Mouse (Mus musculus) neural tube, embryonic 12.5 days (tissue): ENCODE measurements around the gene Arid5b. TPM values are rescaled to one million over a fixed set of nuclear protein-coding genes. Genes with fewer than 3 reads are reported as not detected.

ENCODE experiments used
- ATAC-seq: fragments of 200-750 bp; cut with Nextera tagmentation; 2 replicates; pipeline ENCODE4 v1.8.0; 2017; ENCODE audit warnings: low read depth, mild to moderate bottlenecking, moderate TSS enrichment, moderate library complexity; ENCODE audit not compliant: low FRiP score
- H3K27ac ChIP-seq: fragments of 300-500 bp; sonication (generic); 2 replicates; pipeline ENCODE4 v1.5.1; 2016
- H3K27me3 ChIP-seq: fragments of 300-500 bp; sonication (generic); replicated peaks from 2 replicates; pipeline ENCODE4 v1.6.1; 2016; ENCODE audit warnings: mild to moderate bottlenecking
- H3K36me3 ChIP-seq: fragments of 300-500 bp; sonication (generic); 2 replicates; pipeline ENCODE4 v1.6.1; 2016; ENCODE audit warnings: mild to moderate bottlenecking
- H3K4me1 ChIP-seq: fragments of 300-500 bp; sonication (generic); 2 replicates; pipeline ENCODE4 v1.6.1; 2016
- H3K4me2 ChIP-seq: fragments of 300-500 bp; sonication (generic); replicated peaks from 2 replicates; pipeline ENCODE4 v1.6.1; 2016; ENCODE audit warnings: mild to moderate bottlenecking
- H3K4me3 ChIP-seq: fragments of 300-500 bp; sonication (generic); 2 replicates; pipeline ENCODE4 v1.5.1; 2016
- H3K9ac ChIP-seq: fragments of 300-500 bp; sonication (generic); 2 replicates; pipeline ENCODE4 v1.6.1; 2016; ENCODE audit warnings: mild to moderate bottlenecking
- H3K9me3 ChIP-seq: fragments of 300-500 bp; sonication (generic); 2 replicates; pipeline ENCODE4 v1.6.1; 2016; ENCODE audit warnings: mild to moderate bottlenecking
- WGBS: fragments of 180-500 bp; shearing (Covaris S2); methylation state at CpG from one replicate; pipeline ENCODE4 v1.1.7; 2016; 5-methylcytosine and 5-hydroxymethylcytosine counted together
- polyA plus RNA-seq: library from polyadenylated mRNA; unstranded; fragments of >200 nt; fragmentation: Nextera tagmentation; extraction: Ambion mirVana; gene quantifications from 2 replicates; pipeline ENCODE4 v1.2.1, GENCODE M21; 2016

Gene Arid5b
- polyA plus RNA-seq, 1 experiment from 2014 or later, result 18.3 TPM

DNA sequence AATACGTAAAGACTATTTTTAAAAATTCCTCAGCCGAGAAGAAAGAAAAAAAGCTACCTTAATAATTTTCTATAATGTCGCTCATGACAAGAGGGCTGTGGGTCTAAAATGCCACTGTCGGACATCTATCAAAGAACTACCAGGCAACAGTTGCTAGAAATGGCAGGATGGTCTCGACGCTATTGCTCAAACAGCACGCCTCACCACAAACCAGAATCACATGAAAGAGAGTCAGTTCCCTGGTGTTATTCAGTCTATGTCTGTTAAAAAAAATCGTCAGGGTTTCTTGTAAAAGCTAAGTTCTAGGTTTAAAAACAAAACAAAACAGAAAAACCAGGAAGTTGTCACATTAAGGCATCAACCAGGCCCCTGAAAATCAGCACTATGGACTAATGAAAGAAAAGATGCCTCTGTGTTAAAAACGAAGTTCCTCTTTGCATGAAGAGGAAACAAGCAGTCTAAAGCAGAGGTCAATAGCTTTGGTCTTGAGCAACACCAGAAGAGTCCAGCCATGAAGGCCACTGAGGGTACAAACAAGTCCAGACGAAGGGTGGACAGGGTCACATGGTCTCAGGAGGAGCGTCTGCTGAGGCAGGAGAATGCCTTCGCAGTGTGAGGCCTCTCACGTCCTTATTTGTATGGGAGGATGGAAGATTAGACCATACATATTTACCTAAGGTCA lies 37.6 kb downstream of the Arid5b start:
- no peak overlapping the region for H3K27ac ChIP-seq
- H3K36me3 ChIP-seq, result peaks cover 12% of the 10 kb centered on the region; the same call in 1 of the 2 replicates
- no peak overlapping the region for H3K4me3 ChIP-seq
- WGBS, result 89% methylated on average over 13 of the region's 13 CpGs
- H3K9ac ChIP-seq, result no peak overlapping the region
- ATAC-seq, result no peak
- H3K9me3 ChIP-seq, result no peaks in the 10 kb centered on the region
- H3K27me3 ChIP-seq, result no peaks in the 10 kb centered on the region
- H3K4me1 ChIP-seq, result no peaks in the 10 kb centered on the region; the same call in 1 of the 2 replicates
- H3K4me2 ChIP-seq, result no peak overlapping the region

DNA sequence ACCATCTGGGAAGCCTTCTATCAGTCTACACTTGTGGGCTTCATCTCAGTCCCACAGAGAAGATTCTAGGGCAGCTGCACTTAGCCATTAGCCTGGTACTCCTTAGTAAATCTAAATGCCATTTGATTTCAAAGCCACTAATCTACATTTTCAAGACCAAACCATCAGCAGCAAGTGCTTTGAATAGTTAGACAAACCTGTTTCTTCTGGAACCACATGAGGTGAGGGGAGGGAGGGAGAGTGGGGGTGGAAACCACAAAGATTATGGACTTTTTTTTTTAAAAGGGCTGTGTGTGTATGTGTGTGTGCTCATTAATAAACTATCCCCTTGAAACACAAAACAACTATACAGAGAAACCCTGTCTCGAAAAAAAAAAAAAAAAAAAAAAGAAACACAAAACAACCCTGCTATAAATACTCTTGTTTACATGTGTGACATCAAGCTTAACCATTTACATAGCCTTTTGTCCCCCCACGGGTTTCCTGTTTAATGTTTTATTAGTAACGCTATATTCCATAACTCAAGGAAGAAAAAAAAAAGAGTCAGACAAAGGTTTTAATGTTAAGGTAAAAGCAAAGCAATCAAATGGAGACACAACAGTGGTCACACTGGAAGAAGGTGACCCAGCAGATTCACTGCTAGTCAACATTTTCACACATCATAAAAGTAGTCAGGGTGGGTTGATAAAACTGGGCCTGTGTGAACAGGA lies 38.3 kb downstream of the Arid5b start:
- no peaks in the 10 kb centered on the region for H3K27me3 ChIP-seq
- H3K36me3 ChIP-seq, result peaks cover 12% of the 10 kb centered on the region; the same call in 1 of the 2 replicates
- ATAC-seq, result no peak
- H3K9ac ChIP-seq, result no peak overlapping the region
- H3K4me1 ChIP-seq, result no peaks in the 10 kb centered on the region; the same call in 1 of the 2 replicates
- no peak overlapping the region for H3K4me3 ChIP-seq
- H3K4me2 ChIP-seq, result no peak overlapping the region
- H3K27ac ChIP-seq, result no peak overlapping the region
- WGBS, result 78% methylated on average over 3 of the region's 3 CpGs
- H3K9me3 ChIP-seq, result no peaks in the 10 kb centered on the region

DNA sequence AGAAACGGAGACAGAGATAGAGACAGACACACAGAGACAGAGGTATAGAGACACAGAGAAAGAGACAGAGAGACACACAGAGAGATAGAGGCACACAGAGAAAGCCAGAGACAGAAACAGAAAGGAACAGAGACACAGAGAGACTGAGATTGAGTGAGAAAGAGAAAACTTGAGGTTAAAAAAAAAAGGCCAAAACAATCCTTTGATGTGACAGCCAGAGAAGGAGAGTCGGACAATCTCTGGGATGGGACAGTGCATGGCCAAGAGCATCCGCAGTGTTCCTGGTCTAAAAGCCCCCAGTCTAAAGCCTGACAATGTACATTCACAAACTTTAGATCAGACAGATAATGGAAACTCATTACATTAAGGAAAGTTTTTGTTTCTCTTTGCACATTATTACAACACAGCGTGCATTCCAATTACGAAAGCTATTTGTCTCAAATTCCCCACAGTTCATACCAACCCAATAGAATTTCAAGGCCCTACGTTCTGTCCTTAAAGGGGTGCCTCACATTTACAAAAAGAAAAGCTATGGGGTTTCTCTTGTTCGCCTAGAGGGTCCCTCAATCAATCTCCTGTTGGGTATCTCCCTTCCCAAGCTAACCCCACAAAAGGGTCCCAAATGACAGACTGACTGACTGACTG lies 39.0 kb downstream of the Arid5b start:
- H3K9me3 ChIP-seq, result no peaks in the 10 kb centered on the region
- no peak for ATAC-seq
- 75% methylated on average over 7 of the region's 7 CpGs for WGBS
- peaks cover 12% of the 10 kb centered on the region; the same call in 1 of the 2 replicates for H3K36me3 ChIP-seq
- H3K4me1 ChIP-seq, result no peaks in the 10 kb centered on the region; the same call in 1 of the 2 replicates
- no peak overlapping the region for H3K4me2 ChIP-seq
- no peak overlapping the region for H3K4me3 ChIP-seq
- no peaks in the 10 kb centered on the region for H3K27me3 ChIP-seq
- H3K27ac ChIP-seq, result no peak overlapping the region
- no peak overlapping the region for H3K9ac ChIP-seq

DNA sequence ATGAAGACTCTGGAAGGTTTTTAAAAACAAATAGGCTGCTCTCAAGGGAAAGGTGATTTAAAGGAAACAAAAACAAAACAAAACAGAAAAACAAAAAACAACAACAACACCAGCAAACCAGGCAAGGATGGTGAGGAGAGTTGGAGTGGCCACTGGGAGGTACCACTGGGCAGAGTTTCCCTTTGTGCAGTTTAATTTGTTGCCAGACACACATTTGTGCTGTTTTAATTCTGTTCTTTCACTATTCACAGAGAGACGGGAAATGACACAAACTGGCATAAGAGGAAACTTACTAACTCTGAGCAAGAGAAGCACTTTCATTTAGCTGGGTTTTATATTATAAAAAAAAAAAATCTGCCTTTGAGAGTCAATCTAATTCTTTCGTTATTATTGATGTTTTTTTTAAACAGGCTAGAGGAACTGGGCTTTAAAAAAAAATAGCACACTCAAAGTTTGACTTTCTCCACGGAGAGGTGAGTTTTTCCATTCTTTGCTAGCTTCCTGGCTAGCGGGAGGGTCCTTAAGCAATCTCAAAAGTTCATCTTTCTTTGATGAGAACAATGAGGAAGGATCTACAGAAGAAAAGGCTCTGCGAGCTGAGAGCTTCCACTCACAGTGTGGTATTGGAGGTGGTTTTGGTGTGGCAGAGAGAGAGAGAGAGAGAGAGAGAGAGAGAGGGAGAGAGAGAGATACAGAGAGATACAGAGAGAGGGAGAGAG lies 39.7 kb downstream of the Arid5b start:
- Histone ChIP-seq H3K27me3 (no peaks in the 10 kb centered on the region), H3K4me2 (no peak overlapping the region), H3K27ac (no peak overlapping the region), H3K9ac (no peak overlapping the region), H3K36me3 (peaks cover 12% of the 10 kb centered on the region; the same call in 1 of the 2 replicates), H3K9me3 (no peaks in the 10 kb centered on the region), H3K4me3 (no peak overlapping the region), H3K4me1 (no peaks in the 10 kb centered on the region; the same call in 1 of the 2 replicates)
- ATAC-seq, result no peak
- 48% methylated on average over 5 of the region's 5 CpGs for WGBS

DNA sequence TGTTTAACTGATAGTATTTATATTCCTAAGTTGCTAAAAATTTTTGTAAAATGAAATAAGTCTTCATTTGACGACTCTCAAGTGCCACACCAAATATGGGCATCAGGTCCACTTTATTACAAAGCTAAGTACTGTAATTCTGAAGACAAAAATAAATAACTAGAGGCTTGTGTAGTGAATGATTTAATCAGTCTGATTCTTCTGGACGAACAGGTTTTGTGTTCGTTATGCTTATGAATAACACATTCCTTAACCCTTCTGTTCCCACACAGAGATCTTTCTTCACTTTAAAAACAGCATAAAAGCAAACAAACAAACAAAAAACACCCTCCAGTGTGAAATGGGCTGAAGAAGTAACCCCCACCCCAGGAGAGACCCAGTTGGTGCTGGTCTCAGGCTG lies 40.4 kb downstream of the Arid5b start:
- H3K4me1 ChIP-seq, result no peaks in the 10 kb centered on the region; the same call in 1 of the 2 replicates
- peaks cover 15% of the 10 kb centered on the region; the same call in 1 of the 2 replicates for H3K36me3 ChIP-seq
- WGBS, result 66% methylated on average over 3 of the region's 3 CpGs
- no peaks in the 10 kb centered on the region for H3K9me3 ChIP-seq
- no peak for ATAC-seq
- H3K9ac ChIP-seq, result no peak overlapping the region
- H3K27ac ChIP-seq, result no peak overlapping the region
- no peaks in the 10 kb centered on the region for H3K27me3 ChIP-seq
- H3K4me2 ChIP-seq, result no peak overlapping the region
- no peak overlapping the region for H3K4me3 ChIP-seq

DNA sequence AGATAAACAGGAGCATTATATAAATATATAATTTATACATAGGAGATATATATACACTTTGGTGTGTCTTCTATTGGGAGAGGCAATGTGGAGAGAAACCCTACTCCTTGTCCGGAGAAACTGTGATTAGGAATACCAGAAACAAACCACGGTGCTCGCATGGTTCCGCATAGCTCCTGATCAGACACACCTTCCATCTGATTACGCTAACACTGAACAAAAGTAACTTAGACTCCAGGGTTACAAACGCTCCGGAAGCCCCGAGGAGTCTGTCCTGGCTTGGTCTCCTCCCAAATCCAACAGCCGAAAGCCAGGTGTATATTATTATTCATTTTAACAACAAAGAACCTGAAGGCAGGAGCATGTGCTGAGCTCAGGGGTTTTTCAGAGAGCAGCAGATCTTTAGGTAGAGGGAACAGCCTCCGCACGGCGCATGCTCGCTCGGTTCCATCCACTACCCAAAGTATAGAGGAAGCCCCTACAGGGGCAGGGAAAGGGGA lies 41.5 kb downstream of the Arid5b start:
- no peaks in the 10 kb centered on the region; the same call in 1 of the 2 replicates for H3K4me1 ChIP-seq
- no peak overlapping the region for H3K27ac ChIP-seq
- 91% methylated on average over 14 of the region's 14 CpGs for WGBS
- peaks cover 8% of the 10 kb centered on the region; the same call in 1 of the 2 replicates for H3K36me3 ChIP-seq
- no peaks in the 10 kb centered on the region for H3K27me3 ChIP-seq
- ATAC-seq, result no peak
- no peak overlapping the region for H3K9ac ChIP-seq
- no peaks in the 10 kb centered on the region for H3K9me3 ChIP-seq
- no peak overlapping the region for H3K4me3 ChIP-seq
- H3K4me2 ChIP-seq, result no peak overlapping the region

DNA sequence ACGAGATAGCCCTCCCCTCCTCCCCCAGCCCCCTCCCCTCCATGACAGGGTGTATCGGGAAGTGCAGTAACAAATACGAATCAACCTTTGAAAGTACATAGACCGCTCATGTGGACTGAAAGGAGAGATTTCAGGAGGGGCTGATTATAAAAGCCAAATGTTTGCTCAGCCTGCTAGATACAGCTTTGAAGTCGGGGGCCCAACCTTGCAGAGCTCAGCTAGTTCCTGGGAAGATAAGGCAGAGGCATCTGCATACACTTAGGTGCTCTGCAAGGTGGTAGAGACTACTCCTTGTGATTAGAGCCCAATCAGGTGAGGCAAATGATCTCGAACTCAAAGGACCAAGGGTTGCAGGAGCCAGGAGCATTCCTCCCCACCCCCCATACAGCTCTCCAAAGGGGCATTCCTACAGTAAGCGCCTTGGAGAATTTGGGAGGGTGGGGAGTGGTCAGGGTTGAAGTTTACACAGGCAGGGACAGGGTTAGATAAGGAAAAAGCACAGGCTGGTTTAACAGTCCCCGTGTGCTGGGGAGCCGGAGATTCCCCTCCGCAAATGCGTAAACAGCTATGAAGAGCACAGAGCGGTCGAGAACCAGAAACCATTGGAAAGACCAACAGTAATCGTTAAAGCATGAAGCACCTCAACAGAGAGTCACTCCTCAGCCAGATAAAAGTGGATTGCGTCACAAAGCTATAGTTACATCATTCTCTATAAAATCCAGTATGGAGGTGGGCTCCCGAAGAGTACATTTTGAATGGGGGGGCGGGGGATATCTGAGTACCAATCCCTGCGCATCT lies 47.0 kb downstream of the Arid5b start:
- Histone ChIP-seq H3K9ac (no peak overlapping the region), H3K4me3 (no peak overlapping the region), H3K27ac (no peak overlapping the region), H3K27me3 (no peaks in the 10 kb centered on the region), H3K4me2 (no peak overlapping the region), H3K36me3 (0 out of 2 replicates have a peak, but pooled peaks cover 4% of the 10 kb centered on the region), H3K9me3 (no peaks in the 10 kb centered on the region), H3K4me1 (no peaks in the 10 kb centered on the region)
- WGBS, result 62% methylated on average over 18 of the region's 18 CpGs
- ATAC-seq, result no peak

DNA sequence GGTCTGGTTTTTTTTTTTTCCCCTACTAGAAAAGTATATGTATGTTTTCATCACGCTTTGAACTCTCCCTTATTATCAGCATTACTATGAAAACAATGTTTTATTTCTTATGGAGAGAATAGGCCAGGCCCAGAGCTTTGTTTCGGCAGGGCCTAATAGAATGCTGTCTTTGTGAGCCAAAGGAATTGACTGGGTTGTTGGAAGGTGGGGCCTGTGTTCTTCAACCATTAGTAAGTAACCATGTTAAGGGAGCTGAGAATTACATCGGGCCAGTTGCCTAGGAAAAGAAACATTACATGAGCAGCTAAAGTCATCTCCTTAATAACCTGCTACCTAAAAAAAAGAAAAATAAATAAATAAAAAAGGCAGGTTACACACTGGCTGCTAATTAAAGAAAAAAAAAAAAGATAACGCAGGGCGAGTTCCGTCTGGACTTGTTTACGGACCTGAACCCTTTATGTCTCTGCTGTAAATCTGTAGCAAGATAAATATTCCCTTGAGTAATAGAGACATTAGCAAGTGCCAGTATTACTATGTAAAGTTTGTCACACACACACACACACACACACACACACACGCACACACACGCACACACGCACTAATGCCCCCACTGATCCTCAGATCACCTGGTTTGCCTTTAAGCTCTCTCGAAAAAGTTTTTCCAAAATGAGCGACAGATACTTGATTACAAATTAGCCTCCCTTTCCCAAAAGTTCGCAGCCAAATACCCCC lies 47.7 kb downstream of the Arid5b start:
- no peak overlapping the region for H3K9ac ChIP-seq
- no peak overlapping the region for H3K4me2 ChIP-seq
- H3K27ac ChIP-seq, result no peak overlapping the region
- H3K27me3 ChIP-seq, result no peaks in the 10 kb centered on the region
- no peaks in the 10 kb centered on the region for H3K4me1 ChIP-seq
- H3K36me3 ChIP-seq, result 0 out of 2 replicates have a peak, but pooled peaks cover 4% of the 10 kb centered on the region
- WGBS, result 66% methylated on average over 13 of the region's 13 CpGs
- H3K9me3 ChIP-seq, result no peaks in the 10 kb centered on the region
- ATAC-seq, result no peak
- H3K4me3 ChIP-seq, result no peak overlapping the region

DNA sequence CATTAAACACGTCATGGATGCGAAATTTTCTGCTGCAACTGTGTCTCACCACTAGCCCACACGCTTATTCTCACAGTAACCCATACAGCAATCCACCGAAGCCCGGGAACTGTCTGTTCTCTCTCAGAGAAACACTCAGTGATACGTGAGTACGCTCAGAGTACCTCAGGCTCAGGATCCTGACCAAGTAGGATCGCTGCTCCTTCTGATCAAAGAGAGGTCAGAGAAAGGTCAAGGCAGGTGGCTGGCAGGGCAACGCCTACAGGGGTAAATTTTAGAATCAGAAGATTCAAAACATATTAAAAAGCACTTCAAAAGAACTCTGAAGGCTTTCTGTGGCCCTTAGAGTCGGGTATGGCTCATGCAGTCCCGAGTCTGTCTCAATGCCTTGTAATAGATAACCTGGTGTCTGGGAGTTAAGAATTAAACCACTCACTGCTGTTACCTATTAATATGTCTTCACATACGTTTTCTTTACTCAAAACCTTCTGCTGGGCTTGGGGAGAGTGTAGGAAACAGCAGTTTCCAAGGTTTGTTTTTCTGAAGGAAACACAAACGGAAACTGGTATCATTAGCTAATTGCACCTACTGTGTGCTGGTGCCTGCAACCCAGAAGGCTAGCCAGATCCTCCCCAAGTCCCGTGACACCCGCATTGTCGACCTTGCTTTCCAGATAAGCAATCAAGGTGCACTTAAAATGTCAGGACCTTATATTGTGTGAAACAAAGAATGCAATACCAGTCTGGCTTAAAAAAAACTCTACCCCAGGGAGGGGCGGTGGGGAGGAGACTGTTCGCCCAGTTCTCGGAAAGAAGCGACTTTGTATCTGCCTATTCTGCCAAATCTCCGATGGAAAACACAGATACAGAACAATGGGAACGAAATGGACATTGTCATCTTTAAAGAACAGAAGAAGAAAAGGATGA lies 48.6 kb downstream of the Arid5b start:
- Histone ChIP-seq H3K4me3 (no peak overlapping the region), H3K27me3 (no peaks in the 10 kb centered on the region), H3K9me3 (no peaks in the 10 kb centered on the region), H3K27ac (no peak overlapping the region), H3K4me2 (no peak overlapping the region), H3K36me3 (0 out of 2 replicates have a peak, but pooled peaks cover 4% of the 10 kb centered on the region), H3K4me1 (no peaks in the 10 kb centered on the region), H3K9ac (no peak overlapping the region)
- ATAC-seq, result no peak
- WGBS, result 62% methylated on average over 22 of the region's 22 CpGs

DNA sequence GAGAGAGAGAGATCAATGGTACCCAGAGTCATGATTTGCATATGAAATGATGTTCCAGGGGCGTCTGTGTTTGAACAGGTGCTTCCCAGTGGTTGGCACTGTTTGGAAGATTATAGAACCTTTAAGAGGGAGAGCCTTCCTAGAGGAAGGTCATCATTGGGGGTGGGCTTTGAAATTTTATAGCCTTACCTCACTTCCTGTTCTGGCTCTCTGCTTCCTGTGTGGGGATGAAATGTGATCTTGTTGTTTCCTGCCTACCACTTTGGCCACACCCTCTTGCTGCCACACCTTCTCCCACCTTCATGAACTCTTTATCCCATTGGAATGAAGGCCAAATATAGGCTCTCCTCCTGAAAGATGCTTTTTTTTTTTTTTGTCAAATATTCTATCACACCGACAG lies 55.9 kb downstream of the Arid5b start:
- WGBS, result 80% methylated on average over 2 of the region's 2 CpGs
- H3K4me3 ChIP-seq, result no peak overlapping the region
- no peaks in the 10 kb centered on the region for H3K4me1 ChIP-seq
- H3K9me3 ChIP-seq, result no peaks in the 10 kb centered on the region
- no peaks in the 10 kb centered on the region for H3K36me3 ChIP-seq
- no peak overlapping the region for H3K27ac ChIP-seq
- H3K9ac ChIP-seq, result no peak overlapping the region
- ATAC-seq, result no peak
- no peak overlapping the region for H3K4me2 ChIP-seq
- no peaks in the 10 kb centered on the region for H3K27me3 ChIP-seq
